Mouse (Mus musculus) megakaryocyte-erythroid progenitor cell, adult 5-6 weeks (primary cell): Measurements from ENCODE around the gene Rita1. TPM values are rescaled to one million over a fixed set of nuclear protein-coding genes. Genes with fewer than 3 reads are reported as not detected.

Experiments
- ATAC-seq: replicated peaks from 2 replicates; pipeline ENCODE4 v1.8.0; 2016; ENCODE audit warnings: mild to moderate bottlenecking, inconsistent platforms; ENCODE audit not compliant: severe bottlenecking, poor library complexity, low FRiP score, low TSS enrichment
- total RNA-seq, 2 experiments: library from RNA; stranded (forward) in 1 of 2; stranded (reverse) in 1 of 2; fragments of 200-1000, 215-1000 nt in 1 of 2; fragments of >200 nt in 1 of 2; fragmentation: Nextera tagmentation in 1 of 2; gene quantifications; 2 replicates each; pipeline ENCODE4 v1.2.3; 2014 to 2017

Rita1 gene
- total RNA-seq, 2 experiments from 2014 or later, result 5.5 to 11.8 TPM

DNA sequence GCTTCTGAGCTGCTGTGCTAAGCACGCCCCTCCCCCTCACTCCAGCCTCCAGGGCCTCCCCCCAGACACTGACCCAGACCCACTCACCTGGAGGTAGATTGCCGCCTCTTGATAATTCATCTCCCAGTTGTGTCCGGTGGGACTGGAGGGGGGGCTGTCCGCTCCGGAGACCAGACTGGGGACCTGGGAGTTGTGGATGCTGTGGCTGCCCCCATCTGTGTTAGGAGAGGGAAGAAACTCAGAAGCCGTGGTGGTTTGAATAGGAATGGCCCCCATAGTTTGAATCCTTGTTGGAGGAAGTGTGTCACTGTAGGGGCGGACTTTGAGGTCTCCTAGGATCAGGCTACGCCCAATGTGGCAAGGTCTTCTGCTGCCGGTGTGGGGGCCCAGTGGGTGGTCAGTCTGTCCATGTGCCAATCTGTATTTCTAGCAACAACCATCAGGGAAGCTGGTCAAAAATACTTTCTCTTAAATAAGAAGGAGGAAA lies 52.2 kb downstream of the Rita1 start:
- no peak for ATAC-seq

DNA sequence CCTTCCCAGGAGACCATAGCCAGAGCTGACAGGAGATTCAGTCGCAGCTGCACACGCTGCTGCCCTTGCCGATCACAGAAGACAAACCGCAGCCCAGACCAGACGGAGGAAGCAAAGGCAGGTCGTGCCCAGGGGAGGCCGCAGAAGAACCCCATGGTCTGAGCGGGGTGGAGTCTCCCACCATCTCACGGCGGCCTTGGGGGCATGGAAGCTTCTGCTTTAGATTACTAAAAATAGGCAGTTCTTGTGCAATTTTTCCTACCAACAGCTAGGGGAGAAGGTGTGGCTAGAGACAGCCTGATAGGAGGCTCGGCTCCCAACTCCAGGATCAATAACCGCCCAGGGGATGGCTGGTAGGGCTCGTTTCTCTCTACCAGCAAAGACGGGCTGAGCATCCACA lies 53.6 kb downstream of the Rita1 start:
- peak; percentile 38; the same call in 1 of the 2 replicates for ATAC-seq

DNA sequence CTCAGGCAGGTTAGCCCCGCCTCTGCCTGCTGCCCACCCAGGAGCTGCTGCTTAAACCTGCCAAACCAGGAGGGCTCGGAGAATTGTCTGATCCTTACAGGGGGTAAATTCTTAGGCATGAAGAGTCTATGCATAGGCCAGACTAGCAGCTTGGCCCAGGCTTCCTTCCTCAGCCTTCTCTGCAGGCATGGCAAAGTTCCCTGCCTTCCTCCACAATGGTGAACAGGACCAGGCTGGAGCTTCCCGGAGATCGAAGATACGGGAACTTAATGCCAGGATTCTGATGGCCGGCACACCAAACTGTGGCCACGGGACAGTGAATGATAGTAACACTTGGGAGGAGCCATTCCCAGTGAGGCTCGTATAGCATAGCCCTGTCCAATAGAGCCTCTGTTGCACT lies 54.3 kb downstream of the Rita1 start:
- ATAC-seq, result no peak

DNA sequence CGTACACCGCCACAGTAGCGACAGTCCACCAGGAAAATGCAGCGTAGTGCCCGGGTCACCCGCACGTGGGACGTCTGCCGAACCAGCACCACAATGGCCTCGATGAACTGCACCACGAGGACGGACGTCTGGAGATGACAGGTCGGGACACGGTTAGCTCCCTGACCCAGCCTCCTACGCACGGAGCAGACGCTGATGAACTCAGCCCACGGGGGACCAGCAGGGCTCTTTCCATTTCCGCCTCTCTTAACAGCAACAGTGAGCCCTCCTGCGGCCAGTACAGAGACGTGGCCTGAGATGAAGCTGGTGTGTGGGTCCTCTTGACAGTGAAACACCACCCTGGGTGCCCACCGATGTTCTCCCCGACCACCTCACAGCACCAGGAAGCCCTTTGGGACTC lies 56.5 kb downstream of the Rita1 start:
- ATAC-seq, result no peak

DNA sequence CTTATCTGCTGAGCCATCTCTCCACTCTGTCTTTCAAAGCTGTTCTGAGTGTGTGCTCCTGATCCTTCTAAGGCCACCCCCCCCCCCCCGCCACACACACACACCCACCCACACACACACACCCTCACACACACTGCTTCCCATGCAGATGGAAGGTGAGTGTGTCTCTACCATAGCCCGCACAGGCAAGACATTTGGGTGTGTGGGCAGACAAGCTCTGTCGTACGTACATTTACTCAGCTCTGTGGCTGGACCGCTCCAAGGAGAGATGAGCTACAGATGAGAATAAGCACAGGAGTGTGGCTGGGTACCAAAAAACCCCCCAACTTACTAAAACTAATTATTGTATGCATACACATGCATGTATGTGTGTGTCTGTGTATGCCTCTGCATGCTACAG lies 61.7 kb downstream of the Rita1 start:
- ATAC-seq, result no peak

DNA sequence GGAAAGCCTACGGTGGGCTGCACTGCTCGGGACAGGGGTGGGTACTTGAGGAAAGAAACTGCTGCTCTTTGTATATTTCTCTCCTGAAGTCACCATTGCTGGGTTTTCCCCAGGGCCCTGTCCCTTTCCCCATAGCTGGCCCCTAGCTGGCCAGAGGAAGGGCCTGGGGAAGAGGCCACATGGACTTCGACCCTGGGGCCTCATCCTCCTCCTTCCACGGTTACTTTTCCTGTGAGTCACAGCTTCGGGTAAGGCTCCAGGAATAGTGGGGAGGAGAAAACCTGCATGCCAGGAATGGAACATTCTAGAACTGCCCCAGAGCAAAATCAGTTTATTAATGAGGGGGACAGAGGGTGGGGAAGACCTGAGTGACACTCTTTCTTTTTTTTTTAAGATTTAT lies 62.3 kb downstream of the Rita1 start:
- ATAC-seq, result no peak

DNA sequence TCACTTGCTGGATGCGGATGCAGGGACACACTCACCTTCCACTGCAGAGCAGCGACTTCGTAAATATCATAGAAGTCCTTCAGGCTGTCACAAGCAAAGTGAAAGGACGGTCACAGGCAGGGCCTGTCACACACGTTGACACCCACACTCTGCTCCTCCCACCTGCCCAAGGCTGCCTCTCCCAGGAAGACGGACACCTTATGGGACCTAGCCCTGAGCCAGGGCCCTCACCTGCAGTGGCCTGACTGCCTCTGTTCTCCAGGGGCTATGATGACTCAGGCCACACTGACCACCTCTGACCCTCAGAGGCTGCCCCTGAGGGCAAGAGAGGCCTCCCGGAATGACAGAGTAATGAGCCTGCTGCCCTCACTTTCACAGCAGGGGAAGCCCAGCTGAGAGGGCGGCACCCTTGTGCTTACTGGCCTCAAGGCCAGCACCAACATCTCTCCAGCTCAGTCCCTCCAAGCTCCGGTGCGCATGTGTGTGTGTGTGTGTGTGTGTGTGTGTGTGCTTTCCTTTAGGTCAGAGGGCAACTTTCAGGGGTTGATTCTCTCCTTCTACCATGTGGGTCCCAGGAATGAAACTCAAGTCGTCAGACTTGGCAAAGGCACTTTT lies 64.0 kb downstream of the Rita1 start:
- no peak for ATAC-seq

Other genes starting within 250 kb of the Rita1 start
- gene Lhx5, start 180.9 kb downstream of the Rita1 start, total RNA-seq (2014; fragmentation: Nextera tagmentation), result not detected in 2 replicates
- not detected in 2 replicates for gene Lhx5, start 180.9 kb downstream of the Rita1 start, total RNA-seq (2017)
- 59.5 and 72.1 TPM in 2 replicates for gene Sdsl, start 139.8 kb downstream of the Rita1 start, total RNA-seq (2014; fragmentation: Nextera tagmentation)
- gene Sdsl, start 139.8 kb downstream of the Rita1 start, total RNA-seq (2017), result 58.5 and 67.3 TPM in 2 replicates
- gene Sds, start 136.1 kb downstream of the Rita1 start, total RNA-seq (2014; fragmentation: Nextera tagmentation), result not detected in 2 replicates
- not detected in 2 replicates for gene Sds, start 136.1 kb downstream of the Rita1 start, total RNA-seq (2017)
- 13.6 and 20.8 TPM in 2 replicates for gene Plbd2, start 109.0 kb downstream of the Rita1 start, total RNA-seq (2014; fragmentation: Nextera tagmentation)
- gene Plbd2, start 109.0 kb downstream of the Rita1 start, total RNA-seq (2017), result 6.3 and 8.7 TPM in 2 replicates
- gene Slc8b1, start 101.4 kb downstream of the Rita1 start, total RNA-seq (2014; fragmentation: Nextera tagmentation), result 0.35 and 1.6 TPM in 2 replicates
- gene Slc8b1, start 101.4 kb downstream of the Rita1 start, total RNA-seq (2017), result 0.09 and 1.7 TPM in 2 replicates
- 71.7 and 84.7 TPM in 2 replicates for gene Tpcn1, start 23.9 kb downstream of the Rita1 start, total RNA-seq (2014; fragmentation: Nextera tagmentation)
- gene Tpcn1, start 23.9 kb downstream of the Rita1 start, total RNA-seq (2017), result 16.0 and 19.1 TPM in 2 replicates
- 6.4 and 9.0 TPM in 2 replicates for gene Iqcd, start 23.6 kb downstream of the Rita1 start, total RNA-seq (2014; fragmentation: Nextera tagmentation)
- 6.3 and 7.9 TPM in 2 replicates for gene Iqcd, start 23.6 kb downstream of the Rita1 start, total RNA-seq (2017)
- gene Ddx54, start 150 bp upstream of the Rita1 start, total RNA-seq (2014; fragmentation: Nextera tagmentation), result 28.3 and 41.7 TPM in 2 replicates
- 40.4 and 40.6 TPM in 2 replicates for gene Ddx54, start 150 bp upstream of the Rita1 start, total RNA-seq (2017)
- gene Cfap73, start 21.6 kb upstream of the Rita1 start, total RNA-seq (2014; fragmentation: Nextera tagmentation), result not detected in 2 replicates
- not detected in 2 replicates for gene Cfap73, start 21.6 kb upstream of the Rita1 start, total RNA-seq (2017)
- gene Rasal1, start 36.2 kb upstream of the Rita1 start, total RNA-seq (2014; fragmentation: Nextera tagmentation), result not detected in 2 replicates
- gene Rasal1, start 36.2 kb upstream of the Rita1 start, total RNA-seq (2017), result not detected in 2 replicates
- gene Dtx1, start 99.3 kb upstream of the Rita1 start, total RNA-seq (2014; fragmentation: Nextera tagmentation), result 8.7 TPM in 1 of 2 replicates, not detected in the other
- gene Dtx1, start 99.3 kb upstream of the Rita1 start, total RNA-seq (2017), result 0.56 TPM in 1 of 2 replicates, not detected in the other
- gene Oas2, start 137.3 kb upstream of the Rita1 start, total RNA-seq (2014; fragmentation: Nextera tagmentation), result 1.7 and 2.0 TPM in 2 replicates
- gene Oas2, start 137.3 kb upstream of the Rita1 start, total RNA-seq (2017), result 0.72 and 1.3 TPM in 2 replicates
- gene Oas3, start 165.1 kb upstream of the Rita1 start, total RNA-seq (2014; fragmentation: Nextera tagmentation), result 2.3 and 4.2 TPM in 2 replicates
- 1.8 and 2.0 TPM in 2 replicates for gene Oas3, start 165.1 kb upstream of the Rita1 start, total RNA-seq (2017)
- gene Oas1e, start 182.9 kb upstream of the Rita1 start, total RNA-seq (2014; fragmentation: Nextera tagmentation), result not detected in 2 replicates
- gene Oas1e, start 182.9 kb upstream of the Rita1 start, total RNA-seq (2017), result not detected in 2 replicates
- 5.3 and 8.3 TPM in 2 replicates for gene Oas1c, start 199.9 kb upstream of the Rita1 start, total RNA-seq (2014; fragmentation: Nextera tagmentation)
- gene Oas1c, start 199.9 kb upstream of the Rita1 start, total RNA-seq (2017), result 3.1 and 26.4 TPM in 2 replicates
- not detected in 2 replicates for gene Oas1f, start 234.8 kb upstream of the Rita1 start, total RNA-seq (2014; fragmentation: Nextera tagmentation)
- not detected in 2 replicates for gene Oas1f, start 234.8 kb upstream of the Rita1 start, total RNA-seq (2017)
- gene Oas1h, start 248.8 kb upstream of the Rita1 start, total RNA-seq (2014; fragmentation: Nextera tagmentation), result not detected in 2 replicates
- gene Oas1h, start 248.8 kb upstream of the Rita1 start, total RNA-seq (2017), result not detected in 2 replicates